ENCODE assay signal across 18 mouse cellular contexts in genomic region chr4:130260406-130260805, GRCm38 (mm10). TPM values are rescaled to one million over a fixed set of nuclear protein-coding genes. Genes with fewer than 3 reads are reported as not detected.
A peak's percentile ranks its signal among the peaks of the same experiment; 100 is the strongest.
DNase-seq lines count a peak whose midpoint lies in the region; ATAC-seq lines count a peak whose summit lies in the region.
"Had no signal": no experiment of that assay in that cellular context is flagged by ENCODE, and none has a peak within 500 bp of the region (broad histone marks: within the 10 kb centered on the region; RNA-seq: fewer than 3 reads in every experiment).

No protein-coding gene starts in this region.

- peaks cover 3% of the 10 kb centered on the region; the same call in 1 of the 2 replicates for H3K4me1 ChIP-seq in embryonic facial prominence, embryonic 11.5 days (ENCODE audit: control insufficient read depth, insufficient read depth, low read length)
- peaks cover 17% of the 10 kb centered on the region for H3K4me1 ChIP-seq in embryonic facial prominence, embryonic 10.5 days

- no peaks in the 10 kb centered on the region for H3K9me3 ChIP-seq in embryonic facial prominence, embryonic 11.5 days (replicated peaks; ENCODE audit: control insufficient read depth, low read length)
- H3K9me3 ChIP-seq in embryonic facial prominence, embryonic 10.5 days = no peaks in the 10 kb centered on the region
- H3K9me3 ChIP-seq: embryonic facial prominence, embryonic 13.5 days; forebrain, embryonic 12.5 days; liver, embryonic 13.5 days had no signal

- H3K4me3 ChIP-seq in embryonic facial prominence, embryonic 11.5 days (ENCODE audit: low read depth, low read length) = no peak overlapping the region
- no peak overlapping the region for H3K4me3 ChIP-seq in embryonic facial prominence, embryonic 10.5 days
- H3K4me3 ChIP-seq: embryonic facial prominence, embryonic 13.5 days; forebrain, embryonic 12.5 days; liver, embryonic 13.5 days had no signal

- WGBS in embryonic facial prominence, embryonic 11.5 days = 32% methylated on average over 5 of the region's 5 CpGs
- WGBS in embryonic facial prominence, embryonic 10.5 days = 31% methylated on average over 5 of the region's 5 CpGs

- H3K36me3 ChIP-seq in embryonic facial prominence, embryonic 11.5 days (replicated peaks; ENCODE audit: control insufficient read depth, insufficient read depth, low read depth, low read length) = no peaks in the 10 kb centered on the region; the same call in 1 of the 2 replicates
- peaks cover 80% of the 10 kb centered on the region for H3K36me3 ChIP-seq in embryonic facial prominence, embryonic 10.5 days (replicated peaks)
- H3K36me3 ChIP-seq: liver, embryonic 13.5 days had no signal

- no peaks in the 10 kb centered on the region for H3K27me3 ChIP-seq in embryonic facial prominence, embryonic 11.5 days (ENCODE audit: control insufficient read depth, insufficient read depth, low read length)
- H3K27me3 ChIP-seq in embryonic facial prominence, embryonic 10.5 days (replicated peaks; ENCODE audit: low read depth, poor library complexity, severe bottlenecking) = peaks cover 27% of the 10 kb centered on the region
- H3K27me3 ChIP-seq: embryonic facial prominence, embryonic 13.5 days; forebrain, embryonic 12.5 days had no signal

- H3K9ac ChIP-seq in embryonic facial prominence, embryonic 11.5 days (replicated peaks; ENCODE audit: low read length) = no peak overlapping the region
- H3K9ac ChIP-seq: embryonic facial prominence, embryonic 13.5 days; forebrain, embryonic 12.5 days; liver, embryonic 13.5 days had no signal

- no peak for ATAC-seq in embryonic facial prominence, embryonic 11.5 days (replicated peaks; ENCODE audit: insufficient number of reproducible peaks, low FRiP score, low TSS enrichment, low read depth)

- H3K27ac ChIP-seq in embryonic facial prominence, embryonic 11.5 days (replicated peaks; ENCODE audit: low read depth, low read length) = no peak overlapping the region
- no peak overlapping the region for H3K27ac ChIP-seq in embryonic facial prominence, embryonic 10.5 days (replicated peaks)
- H3K27ac ChIP-seq: embryonic facial prominence, embryonic 13.5 days; forebrain, embryonic 12.5 days; liver, embryonic 13.5 days; macrophage had no signal

- peak; percentile 13 for DNase-seq in embryonic facial prominence, embryonic 11.5 days (ENCODE audit: low spot score)
- DNase-seq in embryonic facial prominence, embryonic 10.5 days (ENCODE audit: low spot score) = no peak
- DNase-seq in kidney, postnatal 36 days = peak; percentile 13 to 22
- no peak for DNase-seq in kidney, postnatal 14 days
- peak; percentile 35 for DNase-seq in 3T3-L1 (ENCODE audit: low read depth, low spot score)
- DNase-seq in NIH3T3 (ENCODE audit: low read depth) = peak; percentile 59
- DNase-seq in T-cell, adult 2 months (ENCODE audit: low spot score) = no peak
- no peak for DNase-seq in spleen, adult 18-20 months
- DNase-seq: B cell, adult 2 months; cerebellum, postnatal 25 days; heart, adult 18-20 months; heart, postnatal 4 days; kidney, adult 11 months; liver, embryonic 13.5 days had no signal

- no peak overlapping the region for H3K4me2 ChIP-seq in embryonic facial prominence, embryonic 11.5 days (ENCODE audit: low read depth, low read length)
- H3K4me2 ChIP-seq: embryonic facial prominence, embryonic 13.5 days; forebrain, embryonic 12.5 days; liver, embryonic 13.5 days had no signal

RNA-seq across cellular contexts. Expression of gene Serinc2, which starts 18.6 kb away (rescaled TPM):
- 82.7 and 98.5 TPM in 2 replicates for polyA plus RNA-seq in embryonic facial prominence, embryonic 11.5 days (2014; fragmentation: Nextera tagmentation; extraction: Ambion mirVana)
- 43.6 and 60.0 TPM in 2 replicates for polyA plus RNA-seq in embryonic facial prominence, embryonic 10.5 days (2016; fragmentation: Nextera tagmentation; extraction: Ambion mirVana)
- polyA plus RNA-seq: macrophage had no signal

RNA-seq across cellular contexts. Expression of gene Gm853, which starts 38.2 kb away (rescaled TPM):
- not detected in 2 replicates for polyA plus RNA-seq in embryonic facial prominence, embryonic 11.5 days (2014; fragmentation: Nextera tagmentation; extraction: Ambion mirVana)
- polyA plus RNA-seq in embryonic facial prominence, embryonic 10.5 days (2016; fragmentation: Nextera tagmentation; extraction: Ambion mirVana) = not detected in 2 replicates
- polyA plus RNA-seq: embryonic facial prominence, embryonic 13.5 days; forebrain, embryonic 12.5 days; liver, embryonic 13.5 days; macrophage; neural tube, embryonic 14.5 days had no signal

RNA-seq across cellular contexts. Expression of gene Fabp3, which starts 48.0 kb away (rescaled TPM):
- 12.4 and 15.9 TPM in 2 replicates for polyA plus RNA-seq in embryonic facial prominence, embryonic 11.5 days (2014; fragmentation: Nextera tagmentation; extraction: Ambion mirVana)
- polyA plus RNA-seq in embryonic facial prominence, embryonic 10.5 days (2016; fragmentation: Nextera tagmentation; extraction: Ambion mirVana) = 15.6 and 16.2 TPM in 2 replicates

RNA-seq across cellular contexts. Expression of gene Gm10570, which starts 48.1 kb away (rescaled TPM):
- polyA plus RNA-seq in embryonic facial prominence, embryonic 11.5 days (2014; fragmentation: Nextera tagmentation; extraction: Ambion mirVana) = 0.46 TPM in 1 of 2 replicates, not detected in the other
- 0.77 TPM in 1 of 2 replicates, not detected in the other for polyA plus RNA-seq in embryonic facial prominence, embryonic 10.5 days (2016; fragmentation: Nextera tagmentation; extraction: Ambion mirVana)
- polyA plus RNA-seq: embryonic facial prominence, embryonic 13.5 days; forebrain, embryonic 12.5 days; liver, embryonic 13.5 days; macrophage had no signal

Comparison
In these comparisons a context has a peak if more than half of its experiments do, and no peak if none do; other contexts are left out.
1. DNase-seq: peak in embryonic facial prominence, embryonic 11.5 days (single experiment), kidney, postnatal 36 days (2 of 2), 3T3-L1 (single experiment) and NIH3T3 (single experiment); none in embryonic facial prominence, embryonic 10.5 days (single experiment), kidney, postnatal 14 days (single experiment), T-cell, adult 2 months (single experiment) and spleen, adult 18-20 months (0 of 2).